Mouse (Mus musculus) left cerebral cortex, adult 2 months (tissue): ENCODE results near the gene Cnppd1. TPM values are rescaled to one million over a fixed set of nuclear protein-coding genes. Genes with fewer than 3 reads are reported as not detected.
A peak's percentile ranks its signal among the peaks of the same experiment; 100 is the strongest.

Experiments used
- DNase-seq, 2 experiments: peaks; one replicate each; pipeline ENCODE4 v3.0.0; 2021 to 2022; ENCODE audit warnings: low spot score in 2 of 2, mixed read lengths in 1 of 2; ENCODE audit errors: extremely low spot score in 1 of 2
- H3K27ac ChIP-seq: fragments of 200-600 bp; 2 replicates; pipeline ENCODE4 v1.8.1; 2022
- H3K4me3 ChIP-seq: fragments of 200-600 bp; 2 replicates; pipeline ENCODE4 v1.8.1; 2022
- CTCF ChIP-seq: fragments of 200-600 bp; IDR thresholded peaks from 2 replicates; pipeline ENCODE4 v1.8.1; 2022; ENCODE audit warnings: antibody characterized with exemption, mild to moderate bottlenecking, moderate library complexity
- intact Hi-C: fragments of 180-260 bp; cut with DNase I; formaldehyde crosslinking; loops from one replicate; pipeline ENCODE4 v1.15.1; 2025
- total RNA-seq, 2 experiments: library from RNA; stranded (reverse); gene quantifications; 2 replicates each; pipeline ENCODE4 v1.2.3; 2021

Gene Cnppd1
- total RNA-seq, 2 experiments from 2014 or later, result 32.5 to 36.0 TPM

- no peak for TF ChIP-seq CTCF
- intact Hi-C loops, result loop anchor here (1.0 to 5.0 kb wide), 4 partner anchors 11 to 72 kb away; partner anchors contain the start of genes Cnppd1, Retreg2 and Tuba4a
- peak within 1 kb of the TSS; percentile 62 for H3K4me3 ChIP-seq
- H3K27ac ChIP-seq, result peak within 1 kb of the TSS; percentile 29
- DNase-seq, result peak; percentile 89 to 92
These were observed 37.6 kb upstream of the Cnppd1 start, which contains the start of gene Abcb6 for GRCm38 (mm10) chr1:75180105-75180590. Gene Abcb6 (minus strand): TSS chr1:75180392.

GRCm38 (mm10) chr1:75179334-75180104 lies 37.0 kb upstream of the Cnppd1 start:
- DNase-seq, result peak; percentile 38 to 41
- no peak for TF ChIP-seq CTCF
- intact Hi-C loops, result loop anchor here (1.0 to 5.0 kb wide), 4 partner anchors 10 to 73 kb away; partner anchors contain the start of genes Cnppd1, Retreg2 and Tuba4a
- Histone ChIP-seq H3K27ac (peak overlapping the region; percentile 29), H3K4me3 (peak overlapping the region; percentile 62)

- intact Hi-C loops, result loop anchor here (1.0 to 2.0 kb wide), 2 partner anchors 12 to 26 kb away; partner anchors contain the start of genes Abcb6, Cnppd1 and Retreg2
- DNase-seq, result peak; percentile 94 to 95
- no peak for TF ChIP-seq CTCF
- peak within 1 kb of the TSS; percentile 93 for H3K4me3 ChIP-seq
- H3K27ac ChIP-seq, result peak within 1 kb of the TSS; percentile 95
These were observed 26.3 kb upstream of the Cnppd1 start, which contains the start of gene Zfand2b for GRCm38 (mm10) chr1:75168472-75169464. Gene Zfand2b (plus strand): TSS chr1:75168646.

- DNase-seq, result no peak
- Histone ChIP-seq H3K4me3 (peak overlapping the region; percentile 93), H3K27ac (peak overlapping the region; percentile 95)
- intact Hi-C loops, result loop anchor here (2.0 kb wide), 1 partner anchor 25 kb away; the partner anchor contains the start of genes Cnppd1 and Retreg2
- TF ChIP-seq CTCF, result no peak
These were observed 25.6 kb upstream of the Cnppd1 start for GRCm38 (mm10) chr1:75168093-75168471.

- no peak for DNase-seq
- no peak overlapping the region for H3K27ac ChIP-seq
- intact Hi-C loops, result no loop called here
- no peak overlapping the region for H3K4me3 ChIP-seq
- TF ChIP-seq CTCF, result no peak
These were observed 17.7 kb upstream of the Cnppd1 start for GRCm38 (mm10) chr1:75160256-75160617.

- H3K4me3 ChIP-seq, result no peak overlapping the region
- DNase-seq, result no peak
- no peak for TF ChIP-seq CTCF
- intact Hi-C loops, result no loop called here
- H3K27ac ChIP-seq, result no peak overlapping the region
These were observed 17.2 kb upstream of the Cnppd1 start for GRCm38 (mm10) chr1:75159540-75160255.

- no peak overlapping the region for H3K27ac ChIP-seq
- intact Hi-C loops, result no loop called here
- no peak for TF ChIP-seq CTCF
- no peak overlapping the region for H3K4me3 ChIP-seq
- no peak for DNase-seq
These were observed 16.5 kb upstream of the Cnppd1 start for GRCm38 (mm10) chr1:75158990-75159389.

- Histone ChIP-seq H3K4me3 (no peak overlapping the region), H3K27ac (no peak overlapping the region)
- DNase-seq, result no peak
- intact Hi-C loops, result no loop called here
- TF ChIP-seq CTCF, result no peak
These were observed 13.3 kb upstream of the Cnppd1 start for GRCm38 (mm10) chr1:75155837-75156236.

GRCm38 (mm10) chr1:75148727-75149126 lies 6.2 kb upstream of the Cnppd1 start:
- no peak overlapping the region for H3K4me3 ChIP-seq
- TF ChIP-seq CTCF, result no peak
- intact Hi-C loops, result no loop called here
- no peak overlapping the region for H3K27ac ChIP-seq
- no peak for DNase-seq

- intact Hi-C loops, result no loop called here
- DNase-seq, result no peak
- no peak overlapping the region for H3K27ac ChIP-seq
- no peak overlapping the region for H3K4me3 ChIP-seq
- TF ChIP-seq CTCF, result no peak
These were observed 5.1 kb upstream of the Cnppd1 start for GRCm38 (mm10) chr1:75147411-75148135.
